Mouse (Mus musculus) gastrocnemius, postnatal 36 days (tissue): ENCODE data around the gene Gatad2a. TPM values are rescaled to one million over a fixed set of nuclear protein-coding genes. Genes with fewer than 3 reads are reported as not detected.

Experiments
- DNase-seq, 2 experiments: peaks; one replicate each; pipeline ENCODE4 v3.0.0; 2022
- intact Hi-C: fragments of 180-260 bp; cut with DNase I; formaldehyde crosslinking; loops from one replicate; pipeline ENCODE4 v1.15.1; 2025
- total RNA-seq, 2 experiments: library from RNA; stranded (reverse); gene quantifications; 2 replicates each; pipeline ENCODE4 v1.2.3; 2021

The Gatad2a gene
- total RNA-seq, 2 experiments from 2014 or later, result 25.6 to 29.1 TPM

DNA sequence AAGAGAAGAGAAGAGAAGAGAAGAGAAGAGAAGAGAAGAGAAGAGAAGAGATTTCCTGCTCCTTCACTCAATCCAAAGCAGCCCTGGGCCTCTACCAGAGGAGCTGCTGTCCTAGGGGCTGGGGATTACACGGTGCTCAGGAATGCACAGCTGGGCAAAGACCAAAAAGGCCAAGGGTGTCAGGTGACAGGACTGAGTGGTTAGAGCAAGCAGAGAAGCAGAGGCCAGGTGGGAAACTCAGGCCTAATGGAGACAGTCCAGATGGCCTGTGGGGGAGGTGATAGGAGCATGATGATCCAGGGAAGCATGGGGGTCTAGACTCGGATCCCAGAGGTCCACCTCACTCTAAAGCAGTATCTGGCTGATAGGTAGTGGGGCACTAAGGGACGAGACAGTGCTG lies 56.6 kb downstream of the Gatad2a start:
- intact Hi-C loops, result no loop called here
- peak in 1 of 2 experiments; percentile 46 for DNase-seq

DNA sequence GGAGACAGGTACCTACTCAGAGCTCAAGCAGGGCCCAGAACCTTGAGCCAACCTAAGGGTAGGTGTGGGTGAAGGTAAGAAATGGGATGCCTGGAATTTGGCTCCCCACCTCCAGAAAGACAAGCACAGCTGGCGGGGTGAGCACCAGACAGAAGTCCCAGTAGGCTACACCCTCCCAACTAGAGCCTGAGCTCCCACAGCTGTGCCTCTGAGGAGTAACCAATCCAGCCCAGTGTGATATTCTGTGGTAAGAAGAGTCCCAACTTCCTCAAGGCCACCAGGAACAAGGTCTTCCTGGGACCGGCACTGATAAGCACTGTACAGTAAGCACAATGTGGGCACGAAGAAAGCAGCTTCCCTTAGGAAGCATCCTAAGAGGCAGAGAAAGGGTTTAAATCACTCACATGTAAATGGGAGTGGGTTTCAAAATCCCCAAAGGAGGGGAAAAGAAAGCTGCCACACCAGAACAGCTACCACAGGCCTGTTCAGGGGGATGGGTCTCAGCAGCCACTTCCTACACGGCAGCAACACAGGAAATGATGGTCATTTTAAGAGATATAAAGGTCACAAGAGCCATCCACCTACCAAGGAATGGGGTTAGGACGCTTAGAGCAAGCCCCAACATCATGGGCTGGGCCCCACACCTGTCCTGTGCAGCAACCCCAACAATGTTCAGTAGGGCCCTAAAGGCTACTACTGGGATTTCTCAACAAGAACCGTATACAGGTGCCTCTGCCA lies 57.8 kb downstream of the Gatad2a start:
- intact Hi-C loops, result no loop called here
- DNase-seq, result no peak

DNA sequence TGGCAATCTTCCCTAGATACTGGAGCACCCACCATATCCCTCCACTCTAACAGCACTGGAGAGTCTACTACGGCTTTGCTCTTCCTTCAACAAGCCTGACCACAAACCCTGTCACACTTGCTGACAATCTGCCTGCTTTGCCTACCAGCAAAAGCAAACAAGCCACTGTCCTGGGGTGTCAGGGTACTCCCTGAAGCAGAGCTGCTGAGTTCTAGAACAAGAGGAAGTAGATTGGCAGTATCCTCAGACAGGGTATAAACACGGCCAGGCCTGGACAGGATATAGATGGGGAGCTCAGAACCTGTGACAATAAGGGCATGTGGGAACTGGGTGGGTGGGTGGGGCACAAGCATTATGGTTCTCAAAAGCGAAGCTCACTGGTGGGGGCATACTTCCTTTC lies 58.7 kb downstream of the Gatad2a start:
- intact Hi-C loops, result no loop called here
- no peak for DNase-seq

DNA sequence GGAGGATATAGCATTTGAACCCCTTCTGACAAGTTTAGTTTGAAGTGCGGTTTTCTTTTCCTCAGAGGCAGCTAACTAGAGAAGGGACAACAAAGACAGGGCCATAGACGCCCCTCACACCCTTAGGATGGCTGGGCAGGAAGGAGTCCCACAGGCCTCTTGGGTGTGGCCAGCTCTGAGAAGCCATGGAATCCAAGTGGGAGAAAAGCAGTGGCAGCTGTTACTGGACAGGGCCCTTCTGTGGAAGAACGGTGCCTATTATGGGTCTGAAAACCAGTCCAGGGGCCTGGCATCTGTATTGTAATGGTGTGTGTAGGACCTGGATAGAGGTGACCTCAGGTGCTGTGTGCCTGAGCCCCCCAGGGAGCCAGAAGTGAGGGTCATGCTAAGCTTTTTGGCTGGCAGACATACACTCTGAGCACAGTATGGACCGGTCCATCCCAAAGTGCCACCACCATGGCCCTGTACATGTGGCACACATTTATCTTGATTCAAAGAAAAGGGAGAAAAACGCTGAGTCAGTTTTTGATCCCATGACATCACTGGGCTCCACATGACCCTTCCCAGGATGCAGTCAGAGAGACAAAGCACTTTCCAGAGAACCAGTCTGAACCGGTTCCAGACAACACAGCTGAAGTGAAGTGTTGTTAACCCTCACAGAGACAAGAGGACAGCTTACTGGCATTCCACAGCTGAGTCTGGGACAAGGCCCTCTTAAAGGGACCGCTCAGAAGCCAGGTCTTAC lies 60.0 kb downstream of the Gatad2a start:
- intact Hi-C loops, result no loop called here
- DNase-seq, result no peak

DNA sequence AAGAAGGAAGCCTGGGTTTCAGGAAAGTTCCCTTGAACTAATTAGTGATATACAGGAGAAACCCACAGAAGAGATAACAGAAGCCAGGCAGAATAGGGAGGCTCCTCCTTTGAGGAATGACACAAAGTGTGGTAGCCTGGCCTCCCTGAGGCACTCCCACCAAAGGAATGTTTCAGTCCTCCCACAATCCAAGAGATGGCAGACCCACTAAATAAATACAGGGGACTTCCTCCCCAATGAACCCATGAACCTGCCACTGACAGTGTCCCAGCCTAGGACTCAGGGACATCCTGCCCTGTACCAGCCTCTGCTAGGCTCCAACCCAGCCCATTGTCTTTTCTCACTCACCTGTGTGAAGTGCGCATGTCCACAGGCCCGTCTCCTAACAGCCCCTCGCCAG lies 60.8 kb downstream of the Gatad2a start:
- no peak for DNase-seq
- intact Hi-C loops, result no loop called here

DNA sequence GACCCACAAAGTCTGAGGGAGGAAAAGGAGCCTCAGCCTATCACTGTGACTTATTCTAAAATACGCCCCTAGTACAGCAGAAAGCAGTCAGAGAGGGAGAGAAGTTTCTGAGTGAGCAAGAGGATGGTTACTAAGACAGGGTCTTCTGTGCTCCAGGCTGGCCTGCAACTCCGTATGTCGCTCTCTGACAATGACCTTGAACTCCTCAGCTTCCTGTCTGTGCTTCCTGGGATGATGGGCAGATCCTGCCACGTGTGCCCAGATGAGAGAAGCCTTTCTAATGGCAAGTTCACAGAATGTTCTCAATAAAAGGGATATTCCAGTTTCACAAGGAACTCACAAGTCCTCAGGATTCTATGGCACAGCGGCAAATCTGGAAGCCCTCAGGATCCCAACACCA lies 61.6 kb downstream of the Gatad2a start:
- DNase-seq, result no peak
- intact Hi-C loops, result no loop called here

DNA sequence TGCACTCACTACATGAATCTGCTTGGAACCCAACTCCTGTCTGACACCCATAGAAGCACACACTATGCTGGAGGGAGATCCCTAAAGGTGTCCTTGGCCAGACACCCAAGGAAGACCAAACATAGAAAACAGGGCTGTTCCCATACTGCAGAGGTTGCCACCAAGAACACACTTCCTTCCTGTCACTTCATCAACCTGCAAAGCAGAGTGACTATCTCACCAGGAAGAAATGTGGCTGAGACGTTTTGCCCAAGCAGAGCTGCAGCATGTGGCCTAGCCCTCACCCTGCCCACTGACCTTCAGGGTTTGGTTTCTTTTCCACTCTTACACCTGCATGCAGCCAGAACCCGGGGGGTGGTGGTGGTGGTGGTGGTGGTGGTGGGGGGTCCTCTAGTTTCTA lies 62.4 kb downstream of the Gatad2a start:
- no peak for DNase-seq
- intact Hi-C loops, result no loop called here

DNA sequence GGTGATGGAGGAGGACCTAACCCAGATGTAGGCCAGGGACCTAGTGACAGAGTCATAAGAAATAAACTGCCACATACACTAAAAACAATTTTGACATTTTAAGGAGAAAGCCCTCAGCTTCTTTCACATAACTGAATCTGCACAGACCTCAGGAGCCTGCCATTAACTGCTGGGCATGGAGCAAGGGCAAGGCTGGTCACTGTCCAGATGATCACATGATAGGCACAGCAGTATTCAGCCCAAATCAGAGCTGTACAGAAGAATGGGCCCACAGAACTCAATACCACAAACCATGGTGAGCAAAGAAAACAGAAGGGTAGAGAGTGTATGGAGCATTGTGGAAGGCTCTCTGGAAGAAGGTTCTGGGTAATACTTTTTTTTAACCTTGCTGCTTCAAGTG lies 69.3 kb downstream of the Gatad2a start:
- DNase-seq, result no peak
- intact Hi-C loops, result no loop called here

DNA sequence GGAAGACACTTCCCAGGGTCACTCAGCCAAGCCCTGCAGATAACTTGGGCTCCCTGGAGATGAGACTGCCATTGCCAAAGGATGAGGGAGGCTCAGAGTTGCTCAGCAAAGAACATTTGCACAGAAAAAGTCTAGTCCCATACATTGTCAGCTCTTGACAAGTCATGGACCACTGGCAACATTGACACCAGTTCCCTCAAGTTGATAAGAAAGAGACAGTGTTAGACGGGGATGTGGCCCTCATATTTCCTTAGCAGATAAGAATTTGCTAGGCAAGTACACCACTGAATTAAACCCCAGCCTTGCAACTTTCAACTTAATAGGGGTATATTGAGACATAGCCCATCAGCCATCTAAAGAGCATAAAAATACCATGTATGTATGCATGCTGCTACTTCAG lies 72.2 kb downstream of the Gatad2a start:
- DNase-seq, result no peak
- intact Hi-C loops, result no loop called here

DNA sequence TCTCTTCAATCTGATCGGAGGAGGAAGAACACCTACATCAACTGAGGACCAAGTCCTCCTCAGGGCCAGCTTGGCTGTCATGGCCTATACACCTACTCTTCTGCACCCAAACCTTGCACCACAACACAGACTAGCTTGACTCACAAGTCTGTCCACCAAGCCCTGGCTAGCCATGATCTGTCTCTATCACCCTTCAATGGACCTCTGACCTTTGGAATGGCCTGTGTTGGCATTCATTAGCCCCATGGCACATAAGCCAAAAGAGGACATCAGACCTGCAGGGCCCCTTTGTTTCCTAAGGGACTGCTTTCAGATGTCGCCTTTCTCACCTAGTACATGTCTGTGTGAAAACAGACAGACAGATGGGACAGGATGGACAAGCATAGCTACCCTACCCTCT lies 75.0 kb downstream of the Gatad2a start:
- intact Hi-C loops, result loop anchor here (1.0 kb wide), 1 partner anchor 80 kb away; no protein-coding TSS in a partner anchor
- no peak for DNase-seq

DNA sequence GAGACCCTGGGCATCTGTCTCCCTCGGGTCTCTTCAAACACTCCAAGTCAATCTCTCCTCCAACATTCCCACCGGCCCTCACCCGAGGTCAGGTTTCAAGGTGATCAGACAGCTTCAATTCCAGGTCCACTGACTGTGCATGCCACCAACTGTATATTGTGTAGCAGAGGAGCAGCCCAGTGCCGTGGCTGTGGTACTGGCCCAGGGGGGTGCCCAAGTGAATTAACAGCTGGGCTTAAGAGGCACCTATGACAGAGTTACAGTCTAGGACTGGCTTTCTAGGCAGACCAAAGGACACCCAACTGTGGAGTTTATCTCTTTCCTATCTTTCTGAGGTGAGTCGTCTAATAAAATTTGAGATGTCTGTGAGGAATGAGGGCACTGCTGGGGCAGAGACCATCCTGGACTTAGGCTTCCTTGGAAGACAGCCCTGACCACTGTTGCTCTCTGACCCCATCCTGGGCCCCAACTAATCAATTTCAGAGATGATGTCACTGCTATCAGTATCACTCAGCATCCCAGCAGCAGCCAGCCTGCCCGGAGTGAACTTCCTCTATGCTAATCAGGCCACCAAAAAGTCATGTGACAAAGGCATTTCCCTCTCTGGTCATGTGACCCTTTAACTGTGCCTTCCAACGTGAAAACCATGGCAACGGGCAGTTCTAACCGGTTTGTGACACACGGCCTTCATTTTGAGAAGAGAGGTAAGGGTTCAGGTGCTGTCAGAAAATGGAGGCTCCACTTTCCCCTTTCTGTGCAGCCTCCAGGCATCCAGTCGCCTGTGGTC lies 76.1 kb downstream of the Gatad2a start:
- intact Hi-C loops, result loop anchor here (1.0 kb wide), 1 partner anchor 84 kb away; no protein-coding TSS in a partner anchor
- no peak for DNase-seq

DNA sequence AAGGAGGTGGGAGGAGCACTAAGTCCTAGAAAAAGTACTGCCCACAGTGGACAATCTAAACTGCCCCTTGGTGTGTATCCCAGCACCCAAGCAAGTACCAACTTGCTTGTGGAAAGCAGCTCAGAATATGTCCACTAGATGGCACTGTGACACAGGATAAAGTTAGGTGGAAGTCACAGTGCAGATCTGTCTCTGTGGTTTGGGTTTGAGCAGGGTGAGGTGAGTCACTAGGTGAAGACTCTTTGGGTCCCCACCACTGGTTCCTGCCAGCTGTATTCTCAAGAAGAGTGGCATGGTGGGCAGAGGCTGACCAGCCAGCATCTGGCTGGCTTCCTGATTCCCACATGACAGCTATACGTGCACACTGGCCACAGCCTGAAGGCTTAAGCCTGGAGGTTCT lies 77.2 kb downstream of the Gatad2a start:
- intact Hi-C loops, result loop anchor here (1.0 kb wide), 1 partner anchor 85 kb away; no protein-coding TSS in a partner anchor
- DNase-seq, result peak; percentile 46 to 65

DNA sequence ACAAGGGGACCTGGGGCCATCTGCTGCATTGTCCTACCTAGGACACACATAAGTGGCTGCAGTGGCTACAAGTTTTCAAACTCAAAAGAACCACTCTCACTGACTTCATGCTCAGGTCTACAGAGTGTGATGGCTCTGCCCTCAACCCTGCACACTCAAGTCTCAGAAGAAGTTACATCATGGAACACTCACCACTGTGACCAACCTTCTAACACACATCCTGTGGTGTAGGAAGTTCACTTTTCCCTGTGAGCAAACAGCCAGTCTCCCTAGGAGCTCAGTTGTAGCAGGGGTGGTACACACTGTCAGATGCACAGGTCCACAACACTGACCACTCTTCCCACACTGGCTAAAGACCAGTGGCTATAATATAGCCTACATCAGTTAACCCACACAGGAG lies 77.7 kb downstream of the Gatad2a start:
- no peak for DNase-seq
- intact Hi-C loops, result no loop called here

DNA sequence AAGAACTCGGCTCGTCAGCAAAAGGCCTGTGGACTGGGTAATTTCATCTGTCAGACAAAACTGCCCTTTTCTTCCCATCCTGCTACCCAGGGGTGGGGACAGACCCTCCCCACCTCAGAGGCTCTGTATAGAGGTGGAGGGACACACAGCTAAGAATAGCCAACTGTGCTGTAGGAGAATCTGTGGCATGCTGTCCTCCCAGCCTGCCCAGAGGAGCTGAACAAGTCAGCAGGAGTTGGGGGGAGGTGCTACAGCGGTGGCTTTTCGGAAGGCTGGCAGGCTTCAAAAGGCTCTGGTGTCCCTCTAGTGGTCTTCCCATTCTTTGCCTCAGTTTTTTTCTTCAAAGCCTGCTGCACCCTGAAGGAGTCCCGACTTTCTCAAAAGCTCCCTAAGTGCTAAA lies 80.4 kb downstream of the Gatad2a start:
- intact Hi-C loops, result no loop called here
- DNase-seq, result no peak

DNA sequence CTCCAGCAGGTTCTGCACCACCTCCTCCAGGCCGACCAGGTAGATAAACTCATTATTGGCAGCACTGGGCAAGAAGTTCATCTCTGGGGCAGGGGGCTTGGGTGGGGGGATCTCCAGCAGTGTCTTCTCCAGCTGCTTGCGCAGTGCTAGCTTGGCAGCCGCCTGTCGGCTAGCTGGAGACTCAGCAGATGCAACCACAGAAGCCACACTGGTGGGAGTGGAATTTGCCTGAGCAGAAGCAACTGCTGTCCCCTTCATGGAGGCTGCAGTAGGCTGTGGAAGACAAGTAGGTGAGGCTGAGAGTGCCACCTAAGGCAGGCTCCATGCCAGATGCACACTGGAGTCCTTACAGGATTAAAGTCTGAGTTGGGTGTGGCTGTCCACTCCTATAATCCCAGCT lies 81.7 kb downstream of the Gatad2a start:
- intact Hi-C loops, result no loop called here
- DNase-seq, result no peak

DNA sequence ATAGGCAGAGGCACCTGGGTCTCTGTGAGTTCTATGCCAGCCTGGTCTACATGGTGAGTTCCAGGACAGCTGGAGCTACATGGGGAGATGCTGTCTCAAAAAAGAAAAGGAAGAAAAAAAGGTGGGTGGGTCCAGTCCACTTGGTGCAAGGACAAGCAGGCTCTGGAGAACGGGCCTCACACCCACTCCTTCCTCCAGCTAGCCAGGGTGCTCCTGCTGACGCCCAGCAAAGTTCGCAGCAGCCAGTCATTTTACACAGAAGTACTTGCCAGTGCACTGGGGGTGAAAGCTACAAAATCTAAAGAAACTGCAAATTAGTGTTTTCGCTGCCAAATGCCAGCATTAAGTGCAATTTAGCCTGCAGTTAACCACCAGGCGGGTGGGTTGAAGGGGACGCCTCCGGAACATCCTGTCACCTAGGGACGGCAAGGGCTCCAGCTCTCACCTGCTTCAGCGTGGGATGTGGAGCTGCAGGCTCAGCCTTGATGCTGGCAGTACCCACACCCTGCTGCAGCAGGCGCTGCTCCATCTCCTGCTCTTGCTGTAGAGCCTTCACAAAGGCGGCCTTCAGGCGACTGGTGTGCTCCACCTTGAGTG lies 83.6 kb downstream of the Gatad2a start:
- intact Hi-C loops, result no loop called here
- no peak for DNase-seq

DNA sequence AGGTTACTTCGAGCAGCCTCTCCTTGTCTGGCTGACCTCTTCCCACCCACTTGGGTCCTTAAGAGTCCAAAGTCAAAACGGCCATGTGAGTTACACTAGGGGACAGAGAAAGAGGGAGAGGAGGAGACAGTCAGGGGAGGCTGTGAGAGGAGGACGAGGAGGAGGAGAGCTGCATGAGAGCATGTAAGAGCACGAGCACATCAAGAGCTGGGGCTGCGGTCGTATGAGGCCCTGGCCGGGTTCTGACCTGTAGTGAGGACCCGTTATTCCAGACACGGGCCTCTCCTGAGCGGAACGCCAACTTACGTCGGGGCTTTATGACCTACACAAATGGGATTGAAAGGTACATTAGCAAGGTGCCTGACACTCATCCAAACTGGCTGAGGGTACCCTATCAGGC lies 84.3 kb downstream of the Gatad2a start:
- no peak for DNase-seq
- intact Hi-C loops, result no loop called here

DNA sequence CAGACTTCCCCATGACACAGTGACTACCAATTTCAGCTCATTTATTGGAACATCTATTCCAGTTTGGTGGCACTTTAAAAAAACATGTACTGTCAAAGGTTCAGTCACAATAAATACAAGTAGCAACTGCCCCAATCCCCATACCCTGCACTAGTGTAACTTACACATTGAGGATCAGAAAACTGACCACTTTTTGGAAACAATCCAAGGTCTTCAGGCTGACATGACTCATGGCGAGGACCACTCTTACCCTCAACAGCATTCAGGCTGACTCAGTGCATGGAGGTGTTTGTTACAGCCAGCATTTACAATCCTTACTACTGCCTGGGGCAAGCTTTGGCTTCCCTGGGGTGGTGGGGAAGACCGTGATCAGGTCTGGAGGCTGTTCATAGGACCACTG lies 89.1 kb downstream of the Gatad2a start:
- DNase-seq, result no peak

DNA sequence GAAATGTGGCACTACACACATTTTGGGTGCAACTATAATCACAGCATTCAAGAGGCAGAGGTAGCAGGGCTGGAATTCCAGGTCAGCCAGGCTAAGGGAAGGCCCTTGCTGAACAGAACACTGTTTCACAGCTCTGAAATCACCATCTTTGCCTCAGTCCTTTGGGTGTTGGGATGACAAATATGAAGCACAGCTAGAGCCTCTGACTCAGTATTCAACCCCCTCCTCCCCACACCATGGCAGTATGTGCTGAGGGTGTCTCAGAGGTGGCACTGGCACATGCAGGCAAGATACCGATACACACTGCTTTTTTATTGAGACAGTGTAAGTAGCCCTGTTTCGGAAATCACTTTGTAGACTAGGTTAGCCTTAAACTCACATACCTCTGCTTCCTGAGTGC lies 89.9 kb downstream of the Gatad2a start:
- no peak for DNase-seq
- intact Hi-C loops, result no loop called here

More for the DNA sequence above, 89.1 kb downstream of the Gatad2a start:
- intact Hi-C loops, result no loop called here

DNA sequence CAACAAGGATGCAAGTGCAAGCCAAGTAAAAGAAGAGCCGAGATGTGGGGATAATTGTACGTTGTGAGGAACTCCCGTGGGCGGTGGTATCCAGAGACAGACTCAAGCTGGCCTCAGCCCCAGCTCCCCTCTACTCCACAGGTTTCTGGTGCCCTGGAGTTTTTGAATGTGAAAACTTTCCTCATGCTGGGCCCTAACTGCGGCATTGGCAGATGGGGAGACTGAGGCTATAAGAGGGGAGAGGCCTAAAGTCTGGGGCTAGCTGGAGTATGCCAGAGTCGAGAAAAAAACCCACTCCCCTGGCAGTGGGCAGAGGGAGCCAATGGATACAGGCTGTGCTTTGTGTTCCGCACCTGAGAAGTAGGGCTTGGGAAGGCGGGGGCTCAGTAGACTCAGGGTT lies 92.1 kb downstream of the Gatad2a start:
- DNase-seq, result no peak
- intact Hi-C loops, result no loop called here

DNA sequence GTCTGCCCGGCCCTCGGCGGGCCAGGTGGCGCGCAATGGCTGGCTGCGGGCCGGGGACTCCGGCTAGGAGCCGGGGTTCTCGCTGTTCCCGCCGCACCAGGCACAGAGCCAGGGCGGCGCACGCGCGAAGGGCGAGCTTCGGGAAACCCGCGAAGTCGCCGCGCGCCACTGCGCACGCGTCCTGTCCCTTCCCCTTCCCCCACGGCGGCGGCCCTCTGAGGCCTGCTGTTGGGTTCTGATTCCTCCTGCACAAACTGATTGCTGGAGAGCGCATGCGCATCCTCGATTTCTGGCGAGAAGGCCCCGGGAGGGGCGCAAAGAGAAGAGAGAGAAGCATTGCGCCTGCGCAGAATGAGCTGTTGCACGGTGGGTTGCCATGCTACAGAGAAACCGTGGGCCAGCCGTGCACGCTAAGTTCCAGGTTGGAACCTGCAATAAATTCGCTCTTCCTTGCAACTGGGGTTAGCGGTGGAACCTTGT lies 93.1 kb downstream of the Gatad2a start:
- peak; percentile 98 for DNase-seq
- intact Hi-C loops, result no loop called here
